Mouse (Mus musculus) ES-Bruce4 (cell line): ENCODE results near the gene Lzts2. TPM values are rescaled to one million over a fixed set of nuclear protein-coding genes. Genes with fewer than 3 reads are reported as not detected.
A peak's percentile ranks its signal among the peaks of the same experiment; 100 is the strongest.

Experiments used
- H3K27ac ChIP-seq: 2 replicates; pipeline ENCODE4 v1.5.1; 2012; ENCODE audit warnings: low read length, inconsistent platforms; ENCODE audit not compliant: insufficient read depth
- H3K27me3 ChIP-seq: 2 replicates; pipeline ENCODE4 v1.6.1; 2012; ENCODE audit warnings: mild to moderate bottlenecking, low read length, inconsistent platforms; ENCODE audit not compliant: control insufficient read depth, poor library complexity, insufficient read depth, severe bottlenecking
- H3K36me3 ChIP-seq: 2 replicates; pipeline ENCODE4 v1.6.1; 2012; ENCODE audit warnings: inconsistent platforms, mild to moderate bottlenecking, low read length, moderate library complexity; ENCODE audit not compliant: control insufficient read depth, poor library complexity, insufficient read depth, severe bottlenecking
- H3K4me1 ChIP-seq: one replicate; pipeline ENCODE4 v1.8.1; 2011; ENCODE audit warnings: low read length; ENCODE audit not compliant: control insufficient read depth, insufficient read depth
- H3K4me3 ChIP-seq: 2 replicates; pipeline ENCODE4 v1.5.1; 2011; ENCODE audit warnings: low read depth, mild to moderate bottlenecking, low read length
- H3K9ac ChIP-seq: 2 replicates; pipeline ENCODE4 v1.6.1; 2012; ENCODE audit warnings: low read depth, mild to moderate bottlenecking, inconsistent platforms; ENCODE audit not compliant: poor library complexity, severe bottlenecking
- H3K9me3 ChIP-seq: replicated peaks from 2 replicates; pipeline ENCODE4 v1.6.1; 2012; ENCODE audit warnings: mild to moderate bottlenecking, low read length, inconsistent platforms; ENCODE audit not compliant: control insufficient read depth, poor library complexity, insufficient read depth, severe bottlenecking
- CTCF ChIP-seq: IDR thresholded peaks from one replicate; pipeline ENCODE4 v1.8.1; 2011; ENCODE audit warnings: low read depth, low read length
- EP300 ChIP-seq: IDR thresholded peaks from 2 replicates; pipeline ENCODE4 v1.6.1; 2011; ENCODE audit warnings: low read depth, low read length; ENCODE audit not compliant: insufficient read depth
- POLR2A ChIP-seq: IDR thresholded peaks from one replicate; pipeline ENCODE4 v1.8.1; 2011; ENCODE audit warnings: low read length; ENCODE audit not compliant: insufficient read depth
- polyA plus RNA-seq: library from polyadenylated mRNA; stranded (reverse); fragments of >200 nt; gene quantifications from 2 replicates; pipeline ENCODE4 v1.2.4, GENCODE M21; 2011; ENCODE audit warnings: low read depth; ENCODE audit not compliant: missing spikeins, insufficient read depth, insufficient read length

Gene Lzts2
- polyA plus RNA-seq, 1 experiment, result 39.9 TPM

DNA sequence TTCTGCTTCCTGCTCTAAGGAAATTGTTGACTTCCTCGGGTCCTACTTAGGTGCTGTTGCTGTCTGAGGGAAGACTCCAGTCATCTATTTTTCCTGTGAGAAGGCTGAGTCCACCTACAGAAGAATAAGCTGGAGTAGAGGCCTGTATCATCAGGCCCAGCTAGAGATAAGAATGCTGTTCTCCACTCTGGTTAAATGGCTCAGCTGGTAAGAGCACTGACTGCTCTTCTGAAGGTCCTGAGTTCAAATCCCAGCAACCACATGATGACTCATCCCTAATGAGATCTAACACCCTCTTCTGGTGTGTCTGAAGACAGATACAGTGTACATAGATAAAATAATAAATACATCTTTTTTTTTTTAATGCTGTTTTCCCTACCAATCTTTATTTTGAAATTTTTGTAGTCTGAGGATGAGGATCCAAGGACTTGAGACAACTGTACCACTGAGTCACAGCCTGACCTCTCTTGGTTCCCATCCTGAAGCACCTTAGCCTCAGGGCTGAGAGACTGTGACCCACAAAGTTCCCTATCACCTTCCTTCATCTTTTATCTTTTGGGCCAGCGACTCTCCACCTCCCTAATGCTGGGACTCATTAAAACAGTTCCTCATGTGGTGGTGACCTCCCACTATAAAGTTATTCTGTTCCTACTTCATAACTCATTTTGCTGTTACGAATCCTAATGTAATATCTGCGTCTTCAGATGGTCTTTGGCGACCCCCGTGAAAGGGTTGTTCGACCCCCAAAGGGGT, 53.7 kb downstream of the Lzts2 start:
- Histone ChIP-seq H3K4me1 (peaks cover 1% of the 10 kb centered on the region), H3K9ac (peak overlapping the region; percentile 20; the same call in 1 of the 2 replicates), H3K36me3 (no peaks in the 10 kb centered on the region), H3K4me3 (no peak overlapping the region), H3K27me3 (no peaks in the 10 kb centered on the region), H3K27ac (no peak overlapping the region), H3K9me3 (no peaks in the 10 kb centered on the region)
- no peak for TF ChIP-seq POLR2A
- no peak for TF ChIP-seq EP300
- no peak for TF ChIP-seq CTCF

DNA sequence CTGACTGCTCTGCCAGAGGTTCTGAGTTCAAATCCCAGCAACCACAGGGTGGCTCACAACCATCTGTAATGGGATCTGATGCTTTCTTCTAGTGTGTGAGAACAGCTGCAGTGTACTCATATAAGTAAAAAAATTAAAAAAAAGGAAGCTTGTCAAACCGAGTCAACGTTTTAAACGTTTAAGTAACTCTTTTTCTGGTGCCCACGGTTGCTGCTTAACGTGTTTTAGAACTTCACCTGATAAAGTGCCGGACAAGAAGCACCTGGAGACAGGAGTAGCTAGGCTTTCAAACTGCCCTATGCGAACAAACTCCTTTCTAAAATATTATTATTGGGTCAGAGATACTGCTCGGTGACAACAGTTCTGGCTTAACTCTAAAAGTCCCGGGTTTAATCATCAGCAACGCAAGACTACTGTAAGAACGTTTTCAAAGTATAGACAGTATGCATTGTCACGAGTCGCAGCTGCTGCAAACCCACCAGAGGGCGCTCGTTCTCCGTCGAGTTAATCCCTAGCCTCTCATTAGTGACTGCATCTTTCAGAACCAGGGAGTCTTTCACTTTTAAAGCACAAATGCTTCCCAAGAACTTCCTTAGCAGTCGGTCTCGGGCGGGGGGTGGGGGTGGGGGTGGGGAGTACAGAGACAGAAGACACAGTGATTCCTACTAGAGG, 59.8 kb downstream of the Lzts2 start:
- no peaks in the 10 kb centered on the region for H3K4me1 ChIP-seq
- H3K27ac ChIP-seq, result no peak overlapping the region
- H3K9me3 ChIP-seq, result no peaks in the 10 kb centered on the region
- TF ChIP-seq CTCF, result peak; percentile 91
- TF ChIP-seq EP300, result no peak
- TF ChIP-seq POLR2A, result no peak
- no peaks in the 10 kb centered on the region; the same call in 1 of the 2 replicates for H3K27me3 ChIP-seq
- H3K9ac ChIP-seq, result peak overlapping the region; percentile 81
- no peaks in the 10 kb centered on the region for H3K36me3 ChIP-seq
- H3K4me3 ChIP-seq, result peak overlapping the region; percentile 88

- peak within 1 kb of the TSS; percentile 13; the same call in 1 of the 2 replicates for H3K27ac ChIP-seq
- peak within 1 kb of the TSS; percentile 81 for H3K9ac ChIP-seq
- TF ChIP-seq POLR2A (peak; percentile 58), EP300 (no peak)
- peak within 1 kb of the TSS; percentile 88 for H3K4me3 ChIP-seq
- H3K27me3 ChIP-seq, result no peaks in the 10 kb centered on the region; the same call in 1 of the 2 replicates
- no peaks in the 10 kb centered on the region for H3K9me3 ChIP-seq
- no peaks in the 10 kb centered on the region for H3K4me1 ChIP-seq
- no peaks in the 10 kb centered on the region for H3K36me3 ChIP-seq
Observed at GRCm38 (mm10) chr19:45074580-45075322, 60.5 kb downstream of the Lzts2 start, which contains the start of gene Kazald1. Kazald1 (plus strand) TSS chr19:45075241.

- peaks cover 3% of the 10 kb centered on the region; the same call in 1 of the 2 replicates for H3K27me3 ChIP-seq
- H3K36me3 ChIP-seq, result no peaks in the 10 kb centered on the region
Observed at GRCm38 (mm10) chr19:45075323-45076035, 61.3 kb downstream of the Lzts2 start.

DNA sequence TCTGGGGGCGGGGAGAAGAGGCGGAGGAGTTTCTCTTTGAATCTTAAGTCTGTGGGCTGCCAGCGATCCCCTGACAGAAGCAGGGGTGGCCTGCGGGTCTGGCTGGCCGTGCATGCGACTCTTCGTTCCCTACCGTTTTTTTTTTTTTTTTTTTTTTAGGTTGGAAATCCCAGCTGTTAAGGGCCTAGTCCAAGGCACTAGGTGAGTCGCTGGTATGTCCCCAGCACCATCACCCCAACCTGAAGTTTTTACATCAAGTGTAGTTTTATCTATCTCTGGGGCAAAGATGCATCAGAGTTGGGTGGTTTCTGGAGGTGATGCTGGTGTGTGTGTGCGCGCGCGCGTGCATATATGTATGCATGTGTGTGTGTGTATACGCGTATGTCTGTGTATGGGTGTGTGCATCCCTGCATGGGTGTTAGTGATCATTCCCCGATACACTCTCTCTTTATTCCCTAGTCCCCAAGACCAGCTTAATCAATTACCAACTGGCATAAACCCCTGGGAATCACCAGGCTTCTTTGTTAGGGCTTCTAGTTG, 61.9 kb downstream of the Lzts2 start:
- TF ChIP-seq POLR2A (no peak), EP300 (no peak), CTCF (no peak)
- Histone ChIP-seq H3K27me3 (peaks cover 5% of the 10 kb centered on the region; the same call in 1 of the 2 replicates), H3K4me3 (peak overlapping the region; percentile 66), H3K4me1 (no peaks in the 10 kb centered on the region), H3K9me3 (no peaks in the 10 kb centered on the region), H3K9ac (peak overlapping the region; percentile 81), H3K36me3 (no peaks in the 10 kb centered on the region), H3K27ac (no peak overlapping the region)

More at GRCm38 (mm10) chr19:45075323-45076035, 61.3 kb downstream of the Lzts2 start:
- H3K9ac ChIP-seq, result peak overlapping the region; percentile 81
- H3K9me3 ChIP-seq, result no peaks in the 10 kb centered on the region
- peak overlapping the region; percentile 66 for H3K4me3 ChIP-seq
- no peak overlapping the region; the same call in 1 of the 2 replicates for H3K27ac ChIP-seq
- no peak for TF ChIP-seq EP300
- no peak for TF ChIP-seq POLR2A
- TF ChIP-seq CTCF, result no peak
- no peaks in the 10 kb centered on the region for H3K4me1 ChIP-seq

Other genes starting within 250 kb of the Lzts2 start
- gene Slf2, start 83.3 kb upstream of the Lzts2 start, polyA plus RNA-seq, result 53.1 and 57.2 TPM in 2 replicates
- gene Sema4g, start 25.3 kb upstream of the Lzts2 start, polyA plus RNA-seq, result 15.7 and 24.6 TPM in 2 replicates
- 23.2 and 24.5 TPM in 2 replicates for gene Twnk, start 8.8 kb upstream of the Lzts2 start, polyA plus RNA-seq
- 32.5 and 34.0 TPM in 2 replicates for gene Mrpl43, start 8.0 kb upstream of the Lzts2 start, polyA plus RNA-seq
- gene Pdzd7, start 31.3 kb downstream of the Lzts2 start, polyA plus RNA-seq, result 0.97 and 1.3 TPM in 2 replicates
- gene Sfxn3, start 33.1 kb downstream of the Lzts2 start, polyA plus RNA-seq, result 13.4 and 15.6 TPM in 2 replicates
- 0.67 and 0.85 TPM in 2 replicates for gene Kazald1, start 60.8 kb downstream of the Lzts2 start, polyA plus RNA-seq
- gene Tlx1, start 136.3 kb downstream of the Lzts2 start, polyA plus RNA-seq, result not detected in 2 replicates
- not detected in 2 replicates for gene Lbx1, start 221.4 kb downstream of the Lzts2 start, polyA plus RNA-seq